Mouse (Mus musculus) heart, postnatal 0 days (tissue): ENCODE results near the gene Cd300e. TPM values are rescaled to one million over a fixed set of nuclear protein-coding genes. Genes with fewer than 3 reads are reported as not detected.
A peak's percentile ranks its signal among the peaks of the same experiment; 100 is the strongest.

Experiments used
- ATAC-seq: fragments of 200-750 bp; cut with Nextera tagmentation; 2 replicates; pipeline ENCODE4 v1.8.0; 2017; ENCODE audit warnings: low read depth, moderate number of reproducible peaks, moderate library complexity; ENCODE audit not compliant: insufficient read depth
- DNase-seq: peaks from one replicate; pipeline ENCODE4 v3.0.0-alpha.2; 2016; ENCODE audit warnings: low spot score
- H3K27ac ChIP-seq: fragments of 300-500 bp; sonication (generic); 2 replicates; pipeline ENCODE4 v1.5.1; 2014; ENCODE audit warnings: low read depth, mild to moderate bottlenecking
- H3K27me3 ChIP-seq: fragments of 300-500 bp; sonication (generic); 2 replicates; pipeline ENCODE4 v1.6.1; 2014; ENCODE audit warnings: low read length, mixed read lengths; ENCODE audit not compliant: control insufficient read depth, insufficient read depth
- H3K36me3 ChIP-seq: fragments of 300-500 bp; sonication (generic); replicated peaks from 2 replicates; pipeline ENCODE4 v1.6.1; 2014; ENCODE audit warnings: low read length, mixed read lengths; ENCODE audit not compliant: control insufficient read depth, insufficient read depth
- H3K4me1 ChIP-seq: fragments of 300-500 bp; sonication (generic); 2 replicates; pipeline ENCODE4 v1.6.1; 2014; ENCODE audit warnings: antibody characterized with exemption; ENCODE audit not compliant: control insufficient read depth, insufficient read depth
- H3K4me2 ChIP-seq: fragments of 300-500 bp; sonication (generic); 2 replicates; pipeline ENCODE4 v1.6.1; 2014; ENCODE audit warnings: low read depth, mild to moderate bottlenecking, low read length, moderate library complexity
- H3K4me3 ChIP-seq: fragments of 300-500 bp; sonication (generic); 2 replicates; pipeline ENCODE4 v1.5.1; 2014; ENCODE audit warnings: low read depth, low read length
- H3K9ac ChIP-seq: fragments of 300-500 bp; sonication (generic); replicated peaks from 2 replicates; pipeline ENCODE4 v1.6.1; 2014; ENCODE audit warnings: low read depth, low read length, mixed read lengths
- H3K9me3 ChIP-seq: fragments of 300-500 bp; sonication (generic); replicated peaks from 2 replicates; pipeline ENCODE4 v1.6.1; 2016; ENCODE audit warnings: low read length; ENCODE audit not compliant: control insufficient read depth
- CTCF ChIP-seq: IDR thresholded peaks from 2 replicates; pipeline ENCODE4 v1.5.1; 2016; ENCODE audit warnings: antibody characterized with exemption, control low read depth, low read depth
- EP300 ChIP-seq: IDR thresholded peaks from 2 replicates; pipeline ENCODE4 v1.6.1; 2016; ENCODE audit warnings: antibody characterized with exemption, low read depth
- WGBS: fragments of 180-500 bp; shearing (Covaris S2); extraction: QIAGEN DNeasy Blood & Tissue Kit; methylation state at CpG from one replicate; pipeline ENCODE4 v1.1.7; 2014; 5-methylcytosine and 5-hydroxymethylcytosine counted together
- polyA plus RNA-seq: library from polyadenylated mRNA; unstranded; fragments of >200 nt; fragmentation: Nextera tagmentation; extraction: Ambion mirVana; gene quantifications from 2 replicates; pipeline ENCODE4 v1.2.1, GENCODE M21; 2015
- total RNA-seq: library from RNA; depleted of rRNA; stranded (reverse); fragments of >200 nt; gene quantifications from 2 replicates; pipeline ENCODE4 v1.2.3, GENCODE M21; 2014; ENCODE audit warnings: low replicate concordance

Gene Cd300e
- total and polyA plus RNA-seq, 2 experiments from 2014 or later = 0.07 TPM; not detected in 1

DNA sequence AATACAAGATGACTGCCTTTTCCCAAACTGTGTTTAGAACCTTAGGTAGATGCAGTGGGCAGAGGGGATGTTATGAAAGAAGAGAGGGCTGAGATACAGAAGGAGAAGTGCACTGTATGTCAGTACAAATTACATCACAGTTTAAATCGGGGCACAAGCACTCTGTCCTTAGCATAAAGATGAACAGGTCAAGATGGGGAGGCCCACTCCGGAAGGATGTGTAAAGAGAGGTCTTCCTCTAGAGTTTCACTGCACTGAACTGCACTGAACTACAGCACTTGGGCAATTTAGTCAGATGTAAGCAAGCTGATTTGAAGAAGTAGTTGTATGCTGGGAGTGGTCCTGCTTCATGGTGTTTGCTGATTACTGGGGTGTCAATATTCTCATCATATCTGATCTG lies 2.2 kb downstream of the Cd300e start:
- ATAC-seq (no peak), DNase-seq (no peak)
- WGBS = 57% methylated on average over 2 of the region's 2 CpGs
- no peaks in the 10 kb centered on the region for H3K36me3 ChIP-seq
- no peak for TF ChIP-seq EP300
- TF ChIP-seq CTCF = no peak
- no peaks in the 10 kb centered on the region for H3K4me1 ChIP-seq
- no peak overlapping the region for H3K4me3 ChIP-seq
- no peak overlapping the region for H3K27ac ChIP-seq
- H3K9ac ChIP-seq = no peak overlapping the region
- no peak overlapping the region for H3K4me2 ChIP-seq
- H3K9me3 ChIP-seq = no peaks in the 10 kb centered on the region
- H3K27me3 ChIP-seq = no peaks in the 10 kb centered on the region

DNA sequence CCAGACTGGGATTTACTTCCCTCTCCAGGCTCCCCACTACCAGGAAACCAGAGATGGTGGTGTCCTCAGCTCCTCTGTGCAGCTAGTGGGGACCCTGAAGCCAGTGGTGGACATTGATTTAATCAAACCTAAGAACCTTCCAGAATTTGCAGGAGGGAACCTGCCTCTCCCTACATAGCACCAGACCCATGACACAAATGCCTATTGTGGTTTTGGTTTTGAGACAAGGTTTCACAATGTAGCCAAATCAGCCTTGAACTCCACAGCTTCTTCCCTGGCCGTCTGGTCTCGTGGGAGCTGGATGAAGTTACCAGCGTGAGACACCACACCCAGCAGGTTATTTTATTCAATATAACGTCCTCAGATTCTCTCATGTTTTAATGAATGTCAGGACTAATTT lies 3.3 kb downstream of the Cd300e start:
- DNase-seq (no peak), ATAC-seq (no peak)
- Histone ChIP-seq H3K27ac (no peak overlapping the region), H3K4me3 (no peak overlapping the region), H3K9me3 (no peaks in the 10 kb centered on the region), H3K4me1 (no peaks in the 10 kb centered on the region), H3K27me3 (no peaks in the 10 kb centered on the region), H3K36me3 (no peaks in the 10 kb centered on the region), H3K4me2 (no peak overlapping the region), H3K9ac (no peak overlapping the region)
- TF ChIP-seq CTCF (no peak), EP300 (no peak)
- 65% methylated on average over 4 of the region's 4 CpGs for WGBS

DNA sequence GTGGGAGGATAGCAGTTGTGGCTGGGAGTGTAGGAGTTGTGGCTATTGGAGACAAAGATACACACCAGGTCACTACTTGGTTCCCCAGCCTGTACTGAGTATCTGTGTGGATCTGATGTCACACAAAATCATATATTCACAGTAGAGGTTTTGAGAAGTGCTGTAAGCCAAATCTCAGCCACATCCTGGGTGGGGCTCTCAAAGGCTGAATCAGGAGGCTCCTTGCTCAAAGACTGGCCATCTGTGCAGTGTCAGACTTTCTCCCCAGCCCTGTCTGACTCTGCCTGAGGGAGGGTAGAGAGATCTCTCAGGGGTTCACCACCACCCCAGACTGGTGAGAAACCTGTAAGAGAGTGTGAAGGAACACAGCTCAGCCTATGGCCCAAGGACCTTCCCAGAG lies 7.4 kb downstream of the Cd300e start:
- H3K9ac ChIP-seq = no peak overlapping the region
- TF ChIP-seq CTCF (no peak), EP300 (no peak)
- no peak overlapping the region for H3K27ac ChIP-seq
- H3K4me3 ChIP-seq = no peak overlapping the region
- ATAC-seq (no peak), DNase-seq (no peak)
- no peaks in the 10 kb centered on the region for H3K36me3 ChIP-seq
- no peak overlapping the region for H3K4me2 ChIP-seq
- H3K9me3 ChIP-seq = no peaks in the 10 kb centered on the region
- no peaks in the 10 kb centered on the region for H3K27me3 ChIP-seq
- H3K4me1 ChIP-seq = no peaks in the 10 kb centered on the region

DNA sequence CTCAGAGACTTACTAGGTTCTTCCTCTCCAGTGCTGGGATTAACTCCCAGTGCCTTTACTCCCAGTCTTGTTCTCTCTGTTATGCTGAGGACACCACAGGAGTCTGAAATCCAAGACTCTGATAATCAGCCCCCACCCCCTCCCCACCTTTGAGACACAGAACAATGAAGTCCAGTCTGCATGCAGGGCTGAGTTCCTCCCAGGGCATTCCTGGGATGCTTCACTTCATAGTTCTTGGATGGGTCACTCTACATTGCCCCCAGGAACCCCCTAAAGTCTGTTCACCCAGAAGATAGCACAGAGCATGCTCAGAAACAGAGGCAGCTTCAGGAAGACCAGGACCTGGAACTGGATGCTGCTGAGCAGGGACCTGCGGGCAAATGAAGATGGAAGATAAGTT lies 9.0 kb downstream of the Cd300e start:
- TF ChIP-seq CTCF (no peak), EP300 (no peak)
- H3K36me3 ChIP-seq = no peaks in the 10 kb centered on the region
- DNase-seq (no peak), ATAC-seq (no peak)
- H3K4me1 ChIP-seq = no peaks in the 10 kb centered on the region
- H3K9me3 ChIP-seq = no peaks in the 10 kb centered on the region
- H3K27me3 ChIP-seq = no peaks in the 10 kb centered on the region
- H3K4me2 ChIP-seq = no peak overlapping the region
- H3K27ac ChIP-seq = no peak overlapping the region
- WGBS = 95% methylated on average over 1 of the region's 1 CpGs
- no peak overlapping the region for H3K9ac ChIP-seq
- H3K4me3 ChIP-seq = no peak overlapping the region

DNA sequence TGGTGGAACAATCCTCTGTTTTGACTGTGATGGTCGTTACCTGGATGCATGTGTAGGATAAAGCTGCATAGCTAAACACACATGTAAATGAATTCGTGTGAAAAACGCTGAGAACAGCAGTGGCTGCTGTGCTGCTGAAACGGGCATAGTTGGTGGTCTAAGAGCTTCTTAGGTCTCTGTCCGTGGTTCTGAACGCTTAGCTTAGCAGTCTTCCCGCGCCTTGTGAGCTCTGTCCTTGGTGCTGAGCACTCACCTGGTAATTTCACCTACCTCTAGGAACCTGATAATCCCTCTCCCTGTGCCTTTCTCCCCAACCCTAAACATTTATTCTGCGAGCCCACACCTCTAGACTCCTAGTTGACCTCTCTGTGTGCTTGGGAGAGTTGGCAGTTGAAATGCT lies 9.8 kb downstream of the Cd300e start:
- no peak overlapping the region for H3K9ac ChIP-seq
- H3K4me2 ChIP-seq = no peak overlapping the region
- no peaks in the 10 kb centered on the region for H3K4me1 ChIP-seq
- no peaks in the 10 kb centered on the region for H3K27me3 ChIP-seq
- H3K9me3 ChIP-seq = no peaks in the 10 kb centered on the region
- WGBS = 3% methylated on average over 9 of the region's 9 CpGs
- TF ChIP-seq EP300 = no peak
- TF ChIP-seq CTCF = no peak
- H3K27ac ChIP-seq = no peak overlapping the region
- ATAC-seq = no peak
- H3K4me3 ChIP-seq = no peak overlapping the region
- peak; percentile 25 for DNase-seq
- no peaks in the 10 kb centered on the region for H3K36me3 ChIP-seq

DNA sequence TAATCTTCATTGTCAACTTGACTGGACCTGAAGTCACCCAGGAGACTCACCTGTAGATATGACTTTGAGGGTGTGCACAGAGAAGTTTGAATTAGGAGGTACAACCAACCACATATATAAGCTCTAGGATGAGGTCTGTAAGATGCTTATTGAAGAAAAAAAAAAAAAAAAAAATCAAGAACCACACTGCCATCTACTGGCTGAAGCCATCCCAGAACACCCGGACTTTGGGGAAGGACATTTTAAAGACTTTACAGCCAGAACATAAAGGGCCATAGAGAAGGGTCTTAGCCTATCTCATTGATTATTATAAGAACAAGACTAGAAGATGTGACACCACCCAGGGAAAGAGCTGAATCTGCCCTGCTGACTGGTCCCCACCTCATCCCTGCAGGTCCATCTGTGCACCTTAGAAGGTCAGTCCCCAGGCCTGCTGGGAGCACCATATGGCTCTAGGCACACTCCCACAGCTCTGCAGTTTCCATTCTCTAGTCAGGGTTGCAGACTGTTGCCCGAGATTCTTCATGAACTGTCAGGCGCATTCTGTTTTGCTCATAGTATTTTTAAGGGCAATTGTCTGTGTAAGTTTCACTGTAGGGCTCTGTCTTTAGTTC lies 12.6 kb downstream of the Cd300e start:
- Histone ChIP-seq H3K9me3 (no peaks in the 10 kb centered on the region), H3K9ac (no peak overlapping the region), H3K4me1 (no peaks in the 10 kb centered on the region), H3K36me3 (no peaks in the 10 kb centered on the region), H3K27me3 (no peaks in the 10 kb centered on the region), H3K27ac (no peak overlapping the region), H3K4me2 (no peak overlapping the region), H3K4me3 (no peak overlapping the region)
- ATAC-seq = no peak
- no peak for DNase-seq
- no peak for TF ChIP-seq EP300
- no peak for TF ChIP-seq CTCF
- 28% methylated on average over 3 of the region's 3 CpGs for WGBS
